8 mouse cellular contexts compared by ENCODE assay signal in the genomic region with DNA sequence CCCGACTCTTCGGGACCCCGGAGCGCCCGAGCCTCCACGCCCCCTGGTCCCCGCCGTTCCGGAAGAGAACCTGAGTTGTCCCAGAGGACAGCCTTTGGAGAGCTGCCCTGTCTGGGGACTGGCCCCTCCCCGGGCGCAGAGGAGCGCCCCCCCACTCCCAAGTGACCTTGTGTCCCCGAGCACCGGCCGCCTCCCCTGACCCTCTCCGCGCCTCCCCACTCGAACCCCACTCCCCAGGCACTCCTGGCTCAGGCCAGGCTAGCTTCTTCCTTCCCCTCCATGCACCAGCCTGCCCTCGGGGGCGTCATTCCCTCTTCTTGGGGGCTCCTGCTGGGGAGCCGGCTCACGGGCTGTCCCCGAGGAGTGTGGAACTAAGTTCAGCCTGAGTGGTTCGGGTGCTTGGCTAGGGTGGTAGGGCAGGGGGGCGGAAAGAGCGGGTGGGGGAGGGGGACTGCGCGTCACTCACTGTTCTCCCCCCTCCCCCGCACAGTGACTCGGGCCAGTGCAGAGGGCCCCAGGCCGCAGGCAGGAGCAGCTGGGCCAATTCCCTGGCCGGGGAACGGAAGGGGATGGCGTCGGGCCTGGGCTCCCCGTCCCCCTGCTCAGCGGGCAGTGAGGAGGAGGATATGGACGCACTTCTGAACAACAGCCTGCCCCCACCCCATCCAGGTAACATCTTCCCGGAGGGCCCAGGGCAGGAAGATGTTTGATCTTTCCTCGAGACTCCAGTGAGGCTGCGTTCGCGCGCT. TPM values are rescaled to one million over a fixed set of nuclear protein-coding genes. Genes with fewer than 3 reads are reported as not detected.
DNase-seq lines count a peak whose midpoint lies in the region; ATAC-seq and TF ChIP-seq lines count a peak whose summit lies in the region.

No protein-coding gene starts in this region.

- DNase-seq in A20 (ENCODE audit: low read depth, low spot score), result peak; percentile 76
- DNase-seq in T-cell, adult 2 months (ENCODE audit: low spot score), result peak; percentile 35
- peak; percentile 81 for DNase-seq in embryo, embryonic 11 days
- no peak for DNase-seq in heart, embryonic 10.5 days (ENCODE audit: low spot score)
- peak; percentile 54 for DNase-seq in lung, adult 2 months
- DNase-seq in thymus, postnatal 10 days (ENCODE audit: low spot score in 2 of 2), result peak; percentile 60 to 74

- peaks cover 38% of the 10 kb centered on the region for H3K36me3 ChIP-seq in heart, embryonic 10.5 days
- H3K36me3 ChIP-seq in kidney, embryonic 14.5 days (ENCODE audit: control insufficient read depth, insufficient read depth, low read length), result peaks cover 37% of the 10 kb centered on the region
- peaks cover 18% of the 10 kb centered on the region for H3K36me3 ChIP-seq in neural tube, embryonic 15.5 days

- H3K4me1 ChIP-seq in heart, embryonic 10.5 days, result peaks cover 59% of the 10 kb centered on the region
- H3K4me1 ChIP-seq in kidney, embryonic 14.5 days (ENCODE audit: control insufficient read depth, insufficient read depth, low read length), result peaks cover 36% of the 10 kb centered on the region
- peaks cover 28% of the 10 kb centered on the region for H3K4me1 ChIP-seq in lung, adult 2 months (ENCODE audit: control insufficient read depth, insufficient read depth, low read length)
- peaks cover 42% of the 10 kb centered on the region for H3K4me1 ChIP-seq in neural tube, embryonic 15.5 days

- no peak for TF ChIP-seq CTCF in lung, adult 2 months (IDR thresholded peaks at IDR 0.05; ENCODE audit: insufficient read depth, low read length)

- H3K4me3 ChIP-seq in heart, embryonic 10.5 days, result peak overlapping the region; percentile 98
- H3K4me3 ChIP-seq in kidney, embryonic 14.5 days (ENCODE audit: low read length), result peak overlapping the region; percentile 84
- H3K4me3 ChIP-seq in lung, adult 2 months (replicated peaks; ENCODE audit: extremely low read depth, low read depth, low read length), result peak overlapping the region; percentile 90
- peak overlapping the region; percentile 89 for H3K4me3 ChIP-seq in neural tube, embryonic 15.5 days (replicated peaks)

- H3K9me3 ChIP-seq in heart, embryonic 10.5 days, result no peaks in the 10 kb centered on the region
- no peaks in the 10 kb centered on the region for H3K9me3 ChIP-seq in kidney, embryonic 14.5 days (ENCODE audit: control insufficient read depth, low read length)
- H3K9me3 ChIP-seq in neural tube, embryonic 15.5 days (replicated peaks), result no peaks in the 10 kb centered on the region

- TF ChIP-seq POLR2A in lung, adult 2 months (IDR thresholded peaks at IDR 0.05; ENCODE audit: borderline replicate concordance, extremely low read depth, low read depth, low read length), result no peak

- H3K9ac ChIP-seq in kidney, embryonic 14.5 days (ENCODE audit: low read depth, low read length), result peak overlapping the region; percentile 83
- peak overlapping the region; percentile 89 for H3K9ac ChIP-seq in neural tube, embryonic 15.5 days (replicated peaks)

- H3K27me3 ChIP-seq in heart, embryonic 10.5 days (ENCODE audit: insufficient read depth, poor library complexity, severe bottlenecking), result no peaks in the 10 kb centered on the region
- no peaks in the 10 kb centered on the region for H3K27me3 ChIP-seq in kidney, embryonic 14.5 days (ENCODE audit: control insufficient read depth, insufficient read depth, low read length)
- H3K27me3 ChIP-seq in neural tube, embryonic 15.5 days (replicated peaks), result no peaks in the 10 kb centered on the region

- H3K27ac ChIP-seq in heart, embryonic 10.5 days, result peak overlapping the region; percentile 98
- peak overlapping the region; percentile 96 for H3K27ac ChIP-seq in kidney, embryonic 14.5 days (ENCODE audit: low read depth, low read length)
- H3K27ac ChIP-seq in neural tube, embryonic 15.5 days (replicated peaks), result peak overlapping the region; percentile 94

- peak overlapping the region; percentile 90 for H3K4me2 ChIP-seq in kidney, embryonic 14.5 days (replicated peaks; ENCODE audit: low read depth, low read length)
- peak overlapping the region; percentile 88 for H3K4me2 ChIP-seq in neural tube, embryonic 15.5 days

- peak; percentile 64 for ATAC-seq in kidney, embryonic 14.5 days (ENCODE audit: low FRiP score, low TSS enrichment)
- ATAC-seq in neural tube, embryonic 15.5 days (ENCODE audit: low FRiP score), result peak; percentile 46

- WGBS in heart, embryonic 10.5 days, result under 1% methylated on average over 42 of the region's 44 CpGs
- WGBS in kidney, embryonic 14.5 days, result under 1% methylated on average over 35 of the region's 44 CpGs
- 1% methylated on average over 40 of the region's 44 CpGs for WGBS in lung, adult 2 months
- 1% methylated on average over 41 of the region's 44 CpGs for WGBS in neural tube, embryonic 15.5 days

RNA-seq across cellular contexts. Expression of gene Chd4, which starts 1.0 kb away (rescaled TPM):
- polyA plus RNA-seq in heart, embryonic 10.5 days (2016; fragmentation: Nextera tagmentation; extraction: Ambion mirVana), result 75.0 and 88.6 TPM in 2 replicates
- polyA plus RNA-seq in kidney, embryonic 14.5 days (2014; fragmentation: Nextera tagmentation; extraction: Ambion mirVana), result 72.1 and 106 TPM in 2 replicates
- polyA plus RNA-seq in lung, adult 2 months (2012; rRNA removed), result 108 and 129 TPM in 2 replicates
- 87.5 and 93.9 TPM in 2 replicates for polyA plus RNA-seq in neural tube, embryonic 15.5 days (2015; fragmentation: Nextera tagmentation; extraction: Ambion mirVana)

RNA-seq across cellular contexts. Expression of gene Lpar5, which starts 29.1 kb away (rescaled TPM):
- polyA plus RNA-seq in heart, embryonic 10.5 days (2016; fragmentation: Nextera tagmentation; extraction: Ambion mirVana), result 0.37 and 0.38 TPM in 2 replicates
- 0.43 and 0.45 TPM in 2 replicates for polyA plus RNA-seq in kidney, embryonic 14.5 days (2014; fragmentation: Nextera tagmentation; extraction: Ambion mirVana)
- polyA plus RNA-seq in lung, adult 2 months (2012; rRNA removed), result 6.5 and 13.9 TPM in 2 replicates
- polyA plus RNA-seq in neural tube, embryonic 15.5 days (2015; fragmentation: Nextera tagmentation; extraction: Ambion mirVana), result 1.0 and 1.2 TPM in 2 replicates

RNA-seq across cellular contexts. Expression of gene Nop2, which starts 34.9 kb away (rescaled TPM):
- 73.2 and 92.7 TPM in 2 replicates for polyA plus RNA-seq in heart, embryonic 10.5 days (2016; fragmentation: Nextera tagmentation; extraction: Ambion mirVana)
- 58.2 and 67.2 TPM in 2 replicates for polyA plus RNA-seq in kidney, embryonic 14.5 days (2014; fragmentation: Nextera tagmentation; extraction: Ambion mirVana)
- polyA plus RNA-seq in lung, adult 2 months (2012; rRNA removed), result 10.1 and 13.6 TPM in 2 replicates
- 47.8 and 58.0 TPM in 2 replicates for polyA plus RNA-seq in neural tube, embryonic 15.5 days (2015; fragmentation: Nextera tagmentation; extraction: Ambion mirVana)

RNA-seq across cellular contexts. Expression of gene Acrbp, which starts 47.3 kb away (rescaled TPM):
- 4.8 and 8.0 TPM in 2 replicates for polyA plus RNA-seq in heart, embryonic 10.5 days (2016; fragmentation: Nextera tagmentation; extraction: Ambion mirVana)
- polyA plus RNA-seq in kidney, embryonic 14.5 days (2014; fragmentation: Nextera tagmentation; extraction: Ambion mirVana), result 14.0 and 14.7 TPM in 2 replicates
- polyA plus RNA-seq in lung, adult 2 months (2012; rRNA removed), result 23.7 TPM in 2 replicates
- polyA plus RNA-seq in neural tube, embryonic 15.5 days (2015; fragmentation: Nextera tagmentation; extraction: Ambion mirVana), result 17.3 and 21.5 TPM in 2 replicates

RNA-seq across cellular contexts. Expression of gene Iffo1, which starts 48.3 kb away (rescaled TPM):
- polyA plus RNA-seq in heart, embryonic 10.5 days (2016; fragmentation: Nextera tagmentation; extraction: Ambion mirVana), result 11.7 and 11.9 TPM in 2 replicates
- polyA plus RNA-seq in kidney, embryonic 14.5 days (2014; fragmentation: Nextera tagmentation; extraction: Ambion mirVana), result 7.0 and 7.4 TPM in 2 replicates
- polyA plus RNA-seq in lung, adult 2 months (2012; rRNA removed), result 45.0 and 51.0 TPM in 2 replicates
- polyA plus RNA-seq in neural tube, embryonic 15.5 days (2015; fragmentation: Nextera tagmentation; extraction: Ambion mirVana), result 20.1 and 24.6 TPM in 2 replicates
